Mouse (Mus musculus) regulatory T cell (primary cell): ENCODE results near the gene Gm49396.

Source experiments
- in situ Hi-C: fragments of 300-600 bp; cut with MboI, MseI; formaldehyde crosslinking; loops from one replicate; pipeline ENCODE4 v1.15.1; 2025; ENCODE audit warnings: high pct_unique_total_duplicates

The Gm49396 gene

GRCm38 (mm10) chr7:30552102-30553020 is 10.8 kb upstream of the Gm49396 start, which contains the start of the genes Hspb6 and Proser3:
Gene Hspb6, plus strand, starts transcription at chr7:30552178.
Gene Proser3, minus strand, starts transcription at chr7:30552299.
- in situ Hi-C loops, result no loop called here

- in situ Hi-C loops, result no loop called here
Observed at GRCm38 (mm10) chr7:30553021-30553589, 10.0 kb upstream of the Gm49396 start.

- in situ Hi-C loops, result no loop called here
Observed at GRCm38 (mm10) chr7:30553810-30554584, 9.1 kb upstream of the Gm49396 start.

- in situ Hi-C loops, result no loop called here
Observed at GRCm38 (mm10) chr7:30556894-30557536, 6.1 kb upstream of the Gm49396 start.

- in situ Hi-C loops, result no loop called here
Observed at GRCm38 (mm10) chr7:30557901-30558514, 5.1 kb upstream of the Gm49396 start.

GRCm38 (mm10) chr7:30558656-30559442 is 4.3 kb upstream of the Gm49396 start:
- in situ Hi-C loops, result no loop called here

- in situ Hi-C loops, result no loop called here
Observed at GRCm38 (mm10) chr7:30559443-30559954, 3.6 kb upstream of the Gm49396 start, which contains the start of gene Lin37. Gene Lin37, minus strand, starts transcription at chr7:30559838.

GRCm38 (mm10) chr7:30560296-30560695 is 2.8 kb upstream of the Gm49396 start:
- in situ Hi-C loops, result no loop called here

GRCm38 (mm10) chr7:30562526-30563116 is 523 bp upstream of the Gm49396 start:
- in situ Hi-C loops, result no loop called here

- in situ Hi-C loops, result no loop called here
Observed at GRCm38 (mm10) chr7:30563906-30564280, 749 bp downstream of the Gm49396 start.

GRCm38 (mm10) chr7:30564970-30565571 is 1.9 kb downstream of the Gm49396 start, which contains the start of gene Igflr1:
Gene Igflr1, plus strand, starts transcription at chr7:30565427.
- in situ Hi-C loops, result no loop called here

GRCm38 (mm10) chr7:30566033-30566432 is 2.9 kb downstream of the Gm49396 start:
- in situ Hi-C loops, result no loop called here

GRCm38 (mm10) chr7:30567555-30567954 is 4.4 kb downstream of the Gm49396 start:
- in situ Hi-C loops, result no loop called here

GRCm38 (mm10) chr7:30572389-30572788 is 9.2 kb downstream of the Gm49396 start:
- in situ Hi-C loops, result no loop called here

GRCm38 (mm10) chr7:30572969-30573368 is 9.8 kb downstream of the Gm49396 start:
- in situ Hi-C loops, result no loop called here

- in situ Hi-C loops, result no loop called here
Observed at GRCm38 (mm10) chr7:30579950-30580349, 16.8 kb downstream of the Gm49396 start.

GRCm38 (mm10) chr7:30581547-30581946 is 18.4 kb downstream of the Gm49396 start:
- in situ Hi-C loops, result no loop called here

GRCm38 (mm10) chr7:30584339-30584738 is 21.2 kb downstream of the Gm49396 start:
- in situ Hi-C loops, result no loop called here

- in situ Hi-C loops, result no loop called here
Observed at GRCm38 (mm10) chr7:30585170-30585569, 22.0 kb downstream of the Gm49396 start.
